Mouse (Mus musculus) adrenal gland, postnatal 36 days (tissue): ENCODE results near the gene Rptor. TPM values are rescaled to one million over a fixed set of nuclear protein-coding genes. Genes with fewer than 3 reads are reported as not detected.

Experiments used
- DNase-seq, 2 experiments: peaks; one replicate each; pipeline ENCODE4 v3.0.0; 2021; ENCODE audit warnings: mixed read lengths in 1 of 2
- total RNA-seq, 2 experiments: library from RNA; stranded (reverse); gene quantifications; 2 replicates each; pipeline ENCODE4 v1.2.3; 2021

The Rptor gene
- total RNA-seq, 2 experiments from 2014 or later: 50.0 to 51.9 TPM

GRCm38 (mm10) chr11:119603527-119603905, 811 bp downstream of the Rptor start:
- DNase-seq: peak; percentile 19 to 62

GRCm38 (mm10) chr11:119607464-119607863, 4.8 kb downstream of the Rptor start:
- no peak for DNase-seq

GRCm38 (mm10) chr11:119611496-119611895, 8.8 kb downstream of the Rptor start:
- DNase-seq: no peak

- no peak for DNase-seq
Observed at GRCm38 (mm10) chr11:119612179-119612578, 9.5 kb downstream of the Rptor start.

- DNase-seq: peak in 1 of 2 experiments; percentile 21
Observed at GRCm38 (mm10) chr11:119615087-119615486, 12.4 kb downstream of the Rptor start.

- peak; percentile 82 to 85 for DNase-seq
Observed at GRCm38 (mm10) chr11:119618763-119619162, 16.1 kb downstream of the Rptor start.

- DNase-seq: no peak
Observed at GRCm38 (mm10) chr11:119621266-119621665, 18.6 kb downstream of the Rptor start.

- no peak for DNase-seq
Observed at GRCm38 (mm10) chr11:119623800-119624199, 21.1 kb downstream of the Rptor start.

- peak in 1 of 2 experiments; percentile 22 for DNase-seq
Observed at GRCm38 (mm10) chr11:119624401-119624800, 21.7 kb downstream of the Rptor start.

GRCm38 (mm10) chr11:119624955-119625354, 22.2 kb downstream of the Rptor start:
- DNase-seq: no peak

- DNase-seq: no peak
Observed at GRCm38 (mm10) chr11:119625476-119625875, 22.8 kb downstream of the Rptor start.

GRCm38 (mm10) chr11:119625943-119626342, 23.2 kb downstream of the Rptor start:
- no peak for DNase-seq

GRCm38 (mm10) chr11:119627243-119627642, 24.5 kb downstream of the Rptor start:
- DNase-seq: no peak

GRCm38 (mm10) chr11:119629072-119629471, 26.4 kb downstream of the Rptor start:
- no peak for DNase-seq

GRCm38 (mm10) chr11:119630329-119630728, 27.6 kb downstream of the Rptor start:
- no peak for DNase-seq

- DNase-seq: peak in 1 of 2 experiments; percentile 27
Observed at GRCm38 (mm10) chr11:119631222-119631870, 28.6 kb downstream of the Rptor start.

GRCm38 (mm10) chr11:119636371-119636883, 33.7 kb downstream of the Rptor start:
- no peak for DNase-seq

- DNase-seq: peak in 1 of 2 experiments; percentile 24
Observed at GRCm38 (mm10) chr11:119637519-119637918, 34.8 kb downstream of the Rptor start.

GRCm38 (mm10) chr11:119640491-119640890, 37.8 kb downstream of the Rptor start:
- no peak for DNase-seq

- DNase-seq: peak in 1 of 2 experiments; percentile 42
Observed at GRCm38 (mm10) chr11:119641831-119642381, 39.2 kb downstream of the Rptor start.

GRCm38 (mm10) chr11:119643347-119643746, 40.6 kb downstream of the Rptor start:
- DNase-seq: no peak

- no peak for DNase-seq
Observed at GRCm38 (mm10) chr11:119644140-119644539, 41.4 kb downstream of the Rptor start.

GRCm38 (mm10) chr11:119644612-119645379, 42.1 kb downstream of the Rptor start:
- DNase-seq: no peak
